Mouse (Mus musculus): Measurements from ENCODE around the gene Kcna3.

Kcna3 gene

DNA sequence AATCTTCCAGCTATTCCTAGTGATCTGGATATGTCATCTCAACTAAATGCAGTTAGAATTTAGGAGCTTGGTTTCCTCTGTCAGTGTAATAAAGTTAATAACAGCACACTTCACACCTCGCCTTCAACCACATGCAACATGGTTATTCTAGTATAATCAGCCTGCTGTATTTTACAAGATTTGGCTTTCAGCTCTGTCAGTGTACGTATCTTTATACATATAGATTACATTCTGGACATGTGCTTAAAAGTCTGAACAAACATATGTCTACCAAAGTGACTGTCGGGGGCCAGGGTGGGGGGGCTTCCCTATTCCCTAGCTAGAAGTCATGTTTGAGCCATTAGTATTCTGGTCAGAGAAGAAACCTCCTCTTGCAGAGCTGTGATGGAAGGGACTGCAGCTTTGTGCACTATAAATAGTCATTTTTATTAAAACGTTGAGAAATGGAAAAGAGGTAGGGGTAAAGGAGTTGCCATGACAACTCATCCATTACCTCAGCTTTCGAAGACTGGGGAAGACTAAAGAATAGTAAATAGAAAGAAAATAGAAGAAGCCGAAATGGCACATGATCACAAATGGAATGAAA, 29.6 kb downstream of the Kcna3 start:
- DNase-seq (ENCODE audit: low spot score) = no peak

DNA sequence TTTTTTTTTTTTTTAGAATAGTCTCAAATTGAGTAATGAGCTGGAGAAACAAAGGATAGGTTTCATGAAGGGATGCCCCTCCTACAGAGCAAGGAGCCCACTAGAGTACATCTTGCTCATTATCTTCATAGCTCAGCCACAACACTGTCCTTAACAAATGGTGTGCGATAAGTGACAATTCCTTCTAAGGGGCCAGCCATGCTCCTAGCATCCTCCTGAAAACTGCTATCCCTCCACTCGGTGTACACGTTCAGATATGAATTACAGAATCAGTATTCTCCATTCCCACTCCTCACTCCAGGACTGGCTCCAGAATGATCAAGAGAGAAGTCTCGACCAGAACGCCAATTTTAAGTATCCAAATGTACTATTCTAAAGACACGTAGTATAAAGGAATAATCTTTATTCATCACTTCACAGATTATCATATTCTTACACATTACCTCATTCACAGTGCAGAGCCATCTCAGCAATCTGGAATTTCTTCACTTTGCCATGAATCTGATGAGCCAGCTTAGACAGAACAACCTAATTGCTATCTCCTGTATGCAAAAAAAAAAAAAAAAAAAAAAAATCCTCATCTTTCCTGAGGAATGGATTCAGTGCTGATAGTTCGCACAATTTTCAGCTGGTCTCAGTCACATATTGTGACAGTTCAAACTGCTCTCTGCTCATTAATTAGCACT, 30.3 kb downstream of the Kcna3 start:
- no peak for DNase-seq (ENCODE audit: low spot score)

DNA sequence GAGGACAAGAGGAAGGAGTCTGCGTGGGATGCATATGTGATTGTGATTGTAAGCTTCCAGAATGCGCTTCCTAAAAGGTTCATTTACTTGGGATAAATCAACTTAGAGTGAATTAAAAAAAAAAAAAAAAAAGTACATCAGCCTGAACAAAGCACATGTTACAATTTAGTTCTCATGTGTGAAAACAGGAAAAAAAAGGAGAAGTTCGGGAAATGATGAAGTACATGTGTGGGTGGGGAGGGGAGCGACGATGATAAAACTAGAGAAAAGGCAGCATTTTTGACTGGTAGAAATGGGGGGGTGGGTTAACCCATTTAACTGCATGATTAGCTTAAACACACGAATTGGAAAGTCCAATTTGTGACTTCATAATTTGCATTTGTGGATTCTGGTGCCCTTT, 31.3 kb downstream of the Kcna3 start:
- DNase-seq (ENCODE audit: low spot score) = no peak

DNA sequence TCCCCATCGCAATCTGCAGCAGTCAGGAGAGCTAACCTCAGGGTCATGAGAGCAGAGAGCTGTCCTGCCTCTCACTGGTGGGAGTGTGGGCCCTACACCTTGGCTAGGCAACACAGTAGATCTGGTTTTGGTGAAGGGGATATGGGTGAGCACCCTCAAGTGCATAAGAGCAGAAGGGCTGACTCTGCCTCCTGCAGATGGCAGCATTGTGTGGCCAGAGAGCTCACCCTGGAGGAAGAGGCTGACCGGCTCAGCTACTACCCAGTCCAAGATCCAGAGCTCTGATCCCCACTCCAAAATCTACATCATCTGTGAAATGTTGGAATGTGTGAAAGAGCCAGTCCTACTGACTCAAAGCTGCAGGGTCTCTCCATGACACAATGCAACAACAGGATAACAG, 37.9 kb downstream of the Kcna3 start:
- no peak for DNase-seq (ENCODE audit: low spot score)

DNA sequence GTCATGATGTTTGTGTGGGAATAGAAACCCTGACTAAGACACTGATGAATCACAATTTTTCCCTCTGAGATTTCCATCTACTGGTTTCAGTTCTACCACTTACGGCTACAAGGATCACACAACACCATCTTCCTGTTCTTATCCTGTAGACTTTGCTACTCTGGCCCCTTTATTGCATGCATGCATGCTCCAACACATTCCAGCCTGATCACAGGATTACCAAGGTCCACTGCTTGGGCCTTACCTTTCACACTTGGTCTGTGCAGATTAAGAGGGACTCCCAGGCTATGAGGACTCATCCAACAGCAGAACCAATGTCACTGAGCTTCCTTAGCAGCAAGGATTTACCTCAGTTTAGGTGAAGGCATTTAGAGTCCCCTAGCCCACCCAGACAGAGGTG, 39.7 kb downstream of the Kcna3 start:
- DNase-seq (ENCODE audit: low spot score) = no peak

DNA sequence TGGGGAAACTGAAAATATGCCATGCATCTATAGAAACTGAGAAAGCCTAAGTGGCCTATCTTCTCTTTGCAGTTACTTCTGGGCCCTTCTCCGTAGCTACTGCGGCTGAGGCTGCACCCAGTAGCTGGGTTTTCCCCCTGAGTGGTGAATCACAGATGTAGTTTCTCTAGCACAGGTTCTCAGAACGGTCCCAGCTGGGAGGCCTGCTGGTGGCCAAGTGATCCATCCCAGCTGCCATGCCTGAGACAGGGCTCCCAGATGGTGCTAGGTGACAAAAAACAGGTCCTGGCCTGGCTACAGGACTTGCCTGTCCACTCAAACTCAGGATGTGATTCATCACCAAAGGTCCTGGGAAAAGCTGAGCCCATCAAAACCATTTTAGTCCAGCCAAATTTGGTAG, 40.7 kb downstream of the Kcna3 start:
- no peak for DNase-seq (ENCODE audit: low spot score)

DNA sequence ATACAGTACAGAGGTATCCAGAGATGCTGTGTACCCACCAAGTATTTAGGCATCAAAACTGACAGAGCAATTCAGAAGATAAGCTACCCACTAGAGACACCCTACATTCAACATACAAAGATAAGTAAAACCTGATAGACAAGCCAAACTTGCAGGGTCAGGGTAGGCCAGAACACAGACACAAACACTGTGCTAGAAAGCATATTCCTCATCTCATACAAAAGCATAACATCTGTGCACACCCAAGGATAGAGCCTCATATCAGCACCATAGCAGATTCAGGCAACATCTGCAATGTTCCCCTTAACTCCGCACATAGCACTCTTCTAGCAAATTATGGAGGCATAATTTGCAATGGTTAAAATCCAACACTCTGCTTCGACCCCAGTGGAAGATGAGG, 41.1 kb downstream of the Kcna3 start:
- no peak for DNase-seq (ENCODE audit: low spot score)

DNA sequence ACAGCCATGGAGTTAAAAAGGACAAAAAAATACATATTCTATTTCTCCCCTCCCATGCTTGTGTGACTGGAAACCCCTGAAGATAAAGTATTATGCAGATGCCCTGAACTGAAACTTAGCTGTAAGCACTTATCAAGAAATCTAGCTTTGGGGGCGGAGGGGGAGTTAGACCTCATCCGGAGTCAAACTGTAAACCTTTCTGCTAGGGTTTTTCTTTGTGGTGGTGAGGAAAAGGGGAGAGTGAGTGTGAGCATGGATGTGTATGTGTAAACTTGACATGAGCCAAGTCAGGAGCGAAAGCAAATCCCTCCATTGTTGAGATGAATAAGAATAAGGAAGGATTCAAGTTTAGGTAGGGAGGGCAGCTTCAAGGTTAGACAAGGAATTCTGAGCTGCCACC, 44.8 kb downstream of the Kcna3 start:
- DNase-seq (ENCODE audit: low spot score) = no peak

DNA sequence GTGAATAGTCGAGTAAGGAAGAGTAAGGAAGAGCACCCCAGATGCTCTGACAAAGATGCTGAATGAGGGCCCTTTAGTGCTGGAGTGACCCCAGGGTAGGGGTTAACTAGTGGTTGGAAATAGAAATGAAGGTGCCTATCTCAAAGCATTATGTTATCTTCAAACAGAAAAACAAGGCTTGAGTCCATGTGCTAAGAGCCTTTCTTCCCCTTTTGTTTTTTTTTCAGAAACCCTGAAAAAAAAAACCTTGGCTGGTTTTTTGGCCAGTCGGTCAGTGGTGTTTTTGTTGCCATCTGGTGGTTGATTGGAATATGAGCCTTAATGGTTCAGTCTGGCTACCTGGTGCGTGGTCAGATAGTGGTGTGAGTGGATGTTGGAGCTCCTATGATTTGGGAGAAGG, 45.3 kb downstream of the Kcna3 start:
- no peak for DNase-seq (ENCODE audit: low spot score)

DNA sequence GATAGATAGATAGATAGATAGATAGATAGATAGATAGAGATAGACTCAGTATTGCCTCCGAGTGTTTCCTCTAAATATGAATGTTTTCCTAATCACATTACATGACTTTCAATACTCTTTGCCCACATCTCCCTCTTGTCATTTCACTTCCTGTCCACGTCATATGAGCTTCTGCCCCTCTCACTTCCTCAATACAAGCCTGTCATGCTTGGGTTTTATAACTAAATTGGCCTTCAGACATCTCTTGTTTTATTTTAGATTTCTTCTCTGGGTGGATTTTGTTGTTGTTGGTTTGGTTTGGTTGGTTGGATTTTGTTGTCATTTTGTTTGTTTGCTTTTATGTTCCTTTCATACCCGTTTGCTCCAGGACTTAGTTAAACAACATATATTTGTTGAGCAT, 48.6 kb downstream of the Kcna3 start:
- DNase-seq (ENCODE audit: low spot score) = no peak

DNA sequence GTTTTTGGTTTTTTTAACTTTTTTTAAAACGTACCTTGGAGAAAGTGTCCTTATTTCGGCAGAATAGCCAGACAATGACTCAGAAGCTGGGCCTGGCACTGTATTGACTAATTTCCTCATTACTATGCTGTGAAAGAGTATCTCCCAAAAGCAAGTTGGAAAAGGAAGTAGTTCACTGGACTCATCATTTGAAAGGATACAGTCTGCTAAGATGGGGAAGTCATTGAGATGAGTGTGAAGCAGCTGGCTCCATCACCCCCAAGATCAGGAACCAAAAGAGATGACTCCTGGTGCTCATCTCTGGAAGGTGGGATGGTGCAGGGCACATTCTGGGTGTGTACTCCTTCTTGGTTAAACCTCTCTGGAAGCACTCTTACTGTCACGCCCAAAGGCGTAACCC, 51.4 kb downstream of the Kcna3 start:
- no peak for DNase-seq (ENCODE audit: low spot score)

All from MN1 (cell line).